Mouse (Mus musculus): Measurements from ENCODE around the gene Acta1.

GRCm38 (mm10) chr8:123898576-123898975 is 4.0 kb upstream of the Acta1 start:
- TF ChIP-seq CTCF (IDR thresholded peaks at IDR 0.05; ENCODE audit: insufficient read depth, low read depth, low read length) = no peak
- no peak for TF ChIP-seq POLR2A (IDR thresholded peaks at IDR 0.05; ENCODE audit: insufficient read depth, low read depth, low read length)
